Mouse (Mus musculus) lung, postnatal 0 days (tissue): ENCODE measurements around the gene Tmem150c.

Source experiments
- CTCF ChIP-seq: IDR thresholded peaks from 2 replicates; pipeline ENCODE4 v1.5.1; 2016; ENCODE audit warnings: antibody characterized with exemption, mild to moderate bottlenecking
- EP300 ChIP-seq: IDR thresholded peaks from 2 replicates; pipeline ENCODE4 v1.6.1; 2016; ENCODE audit warnings: antibody characterized with exemption, mild to moderate bottlenecking, control low read depth

- TF ChIP-seq CTCF (no peak), EP300 (no peak)
Observed at GRCm38 (mm10) chr5:100205519-100206189, 46.0 kb upstream of the Tmem150c start.
